Mouse (Mus musculus) small intestine, adult 2 months (tissue): ENCODE data around the gene Atad2b.

Experiments used
- CTCF ChIP-seq: fragments of 200-500 bp; IDR thresholded peaks from 2 replicates; pipeline ENCODE4 v1.5.1; 2012; ENCODE audit warnings: low read depth, mild to moderate bottlenecking, control low read depth, inconsistent platforms, low read length, moderate library complexity, mixed read lengths; ENCODE audit not compliant: insufficient replicate concordance, insufficient read length; ENCODE audit errors: extremely low read depth
- POLR2A ChIP-seq: fragments of 200-500 bp; IDR thresholded peaks from 2 replicates; pipeline ENCODE4 v1.6.1; 2012; ENCODE audit warnings: low read depth, mild to moderate bottlenecking, control low read depth, inconsistent platforms, low read length, moderate library complexity

GRCm38 (mm10) chr12:5067590-5067989, 150.4 kb downstream of the Atad2b start:
- TF ChIP-seq POLR2A (no peak), CTCF (no peak)
